Mouse (Mus musculus) E14TG2a.4 (cell line): Measurements from ENCODE around the gene Tmbim6.

ENCODE experiments used
- CTCF ChIP-seq: conservative IDR thresholded peaks from 2 replicates; pipeline ENCODE4 v1.5.1; 2014; ENCODE audit warnings: low read length
- POU5F1 ChIP-seq: IDR thresholded peaks from 2 replicates; pipeline ENCODE4 v1.6.1; 2014; ENCODE audit warnings: low read length, borderline replicate concordance

GRCm38 (mm10) chr15:99433913-99434312 is 41.2 kb downstream of the Tmbim6 start:
- no peak for TF ChIP-seq CTCF
- TF ChIP-seq POU5F1: no peak
